In the genomic region with DNA sequence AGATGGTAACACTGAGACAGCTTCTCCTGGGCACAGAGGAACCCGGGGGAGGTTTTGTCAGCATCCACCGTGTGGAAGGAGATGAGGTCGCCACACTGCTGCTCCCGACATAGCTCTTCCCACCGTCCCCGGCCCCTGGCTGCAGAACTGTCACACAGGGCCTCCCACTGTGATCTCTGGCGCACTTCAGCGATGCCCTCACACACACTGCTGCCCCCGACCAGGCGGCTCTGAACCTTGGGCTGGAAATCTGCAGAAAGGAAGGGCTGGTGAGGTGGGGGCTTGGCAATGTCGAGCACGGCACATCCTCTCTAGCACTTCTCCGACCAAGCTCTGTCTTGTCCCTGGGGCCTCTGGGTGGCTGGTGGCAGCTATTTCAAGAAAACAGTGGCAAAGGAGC, we compare ENCODE assay signal across 13 mouse cellular contexts. TPM values are rescaled to one million over a fixed set of nuclear protein-coding genes. Genes with fewer than 3 reads are reported as not detected.
DNase-seq lines count a peak whose midpoint lies in the region; ATAC-seq lines count a peak whose summit lies in the region.
"Had no signal": no experiment of that assay in that cellular context is flagged by ENCODE, and none has a peak within 500 bp of the region (broad histone marks: within the 10 kb centered on the region; RNA-seq: fewer than 3 reads in every experiment).

No protein-coding gene starts in this region.

- H3K4me2 ChIP-seq in heart, embryonic 12.5 days = peak overlapping the region; percentile 11; the same call in 1 of the 2 replicates
- no peak overlapping the region for H3K4me2 ChIP-seq in limb, embryonic 15.5 days
- no peak overlapping the region for H3K4me2 ChIP-seq in midbrain, embryonic 11.5 days

- H3K36me3 ChIP-seq in heart, embryonic 12.5 days = no peaks in the 10 kb centered on the region
- no peaks in the 10 kb centered on the region for H3K36me3 ChIP-seq in limb, embryonic 15.5 days
- no peaks in the 10 kb centered on the region for H3K36me3 ChIP-seq in limb, embryonic 10.5 days
- H3K36me3 ChIP-seq in midbrain, embryonic 11.5 days (ENCODE audit: control insufficient read depth, insufficient read depth, low read length) = no peaks in the 10 kb centered on the region

- H3K9ac ChIP-seq in heart, embryonic 12.5 days = 0 out of 2 replicates have a peak overlapping the region, but pooled peaks have one; percentile 0
- H3K9ac ChIP-seq in limb, embryonic 15.5 days = no peak overlapping the region
- H3K9ac ChIP-seq in midbrain, embryonic 11.5 days (ENCODE audit: low read length) = no peak overlapping the region
- H3K9ac ChIP-seq: liver, embryonic 14.5 days had no signal

- peaks cover 32% of the 10 kb centered on the region for H3K4me1 ChIP-seq in heart, embryonic 12.5 days (replicated peaks)
- H3K4me1 ChIP-seq in limb, embryonic 15.5 days = peaks cover 30% of the 10 kb centered on the region
- H3K4me1 ChIP-seq in limb, embryonic 10.5 days = peaks cover 29% of the 10 kb centered on the region
- H3K4me1 ChIP-seq in midbrain, embryonic 11.5 days (ENCODE audit: control insufficient read depth, insufficient read depth, low read length) = peaks cover 9% of the 10 kb centered on the region

- ATAC-seq in heart, embryonic 12.5 days (ENCODE audit: insufficient number of reproducible peaks, low FRiP score) = no peak
- no peak for ATAC-seq in limb, embryonic 15.5 days (ENCODE audit: insufficient number of reproducible peaks, low FRiP score, low TSS enrichment, low read depth)
- no peak for ATAC-seq in midbrain, embryonic 11.5 days (ENCODE audit: low FRiP score)
- no peak for ATAC-seq in granulocyte monocyte progenitor cell, adult 5-6 weeks (replicated peaks; ENCODE audit: poor library complexity, severe bottlenecking)
- no peak for ATAC-seq in erythroblast, adult 5-6 weeks (replicated peaks; ENCODE audit: low FRiP score, poor library complexity, severe bottlenecking)

- DNase-seq in heart, adult 8-10 months (ENCODE audit: low spot score) = no peak
- no peak for DNase-seq in limb, embryonic 10.5 days (ENCODE audit: low spot score)
- peak; percentile 79 for DNase-seq in midbrain, embryonic 11.5 days (ENCODE audit: low spot score, missing footprints)
- DNase-seq: heart, postnatal 14 days; kidney, postnatal 14 days had no signal

- no peak overlapping the region for H3K4me3 ChIP-seq in heart, embryonic 12.5 days
- no peak overlapping the region for H3K4me3 ChIP-seq in limb, embryonic 15.5 days
- no peak overlapping the region for H3K4me3 ChIP-seq in limb, embryonic 10.5 days
- H3K4me3 ChIP-seq in midbrain, embryonic 11.5 days (ENCODE audit: low read depth, low read length) = no peak overlapping the region

- 17% methylated on average over 13 of the region's 13 CpGs for WGBS in heart, embryonic 12.5 days
- WGBS in limb, embryonic 15.5 days = 21% methylated on average over 13 of the region's 13 CpGs
- WGBS in limb, embryonic 10.5 days = 19% methylated on average over 13 of the region's 13 CpGs
- 23% methylated on average over 13 of the region's 13 CpGs for WGBS in midbrain, embryonic 11.5 days

- H3K27me3 ChIP-seq in heart, embryonic 12.5 days (replicated peaks) = no peaks in the 10 kb centered on the region
- no peaks in the 10 kb centered on the region for H3K27me3 ChIP-seq in limb, embryonic 15.5 days
- peaks cover 8% of the 10 kb centered on the region for H3K27me3 ChIP-seq in limb, embryonic 10.5 days (ENCODE audit: low read depth, poor library complexity, severe bottlenecking)
- no peaks in the 10 kb centered on the region for H3K27me3 ChIP-seq in midbrain, embryonic 11.5 days (ENCODE audit: control insufficient read depth, insufficient read depth, low read length)

- H3K9me3 ChIP-seq in heart, embryonic 12.5 days (replicated peaks) = no peaks in the 10 kb centered on the region
- no peaks in the 10 kb centered on the region for H3K9me3 ChIP-seq in limb, embryonic 15.5 days
- H3K9me3 ChIP-seq in limb, embryonic 10.5 days (replicated peaks) = no peaks in the 10 kb centered on the region
- no peaks in the 10 kb centered on the region for H3K9me3 ChIP-seq in midbrain, embryonic 11.5 days (ENCODE audit: control insufficient read depth, low read length)

- no peak overlapping the region for H3K27ac ChIP-seq in heart, embryonic 12.5 days (ENCODE audit: poor library complexity, severe bottlenecking)
- peak overlapping the region; percentile 43 for H3K27ac ChIP-seq in limb, embryonic 15.5 days
- no peak overlapping the region for H3K27ac ChIP-seq in limb, embryonic 10.5 days
- H3K27ac ChIP-seq in midbrain, embryonic 11.5 days (ENCODE audit: low read depth, low read length) = no peak overlapping the region
- H3K27ac ChIP-seq: liver, embryonic 14.5 days; macrophage had no signal

RNA-seq across cellular contexts. Expression of a gene that starts 15.7 kb away (rescaled TPM):
- polyA plus RNA-seq in heart, embryonic 12.5 days (2016; fragmentation: Nextera tagmentation; extraction: Ambion mirVana) = 0.19 and 0.55 TPM in 2 replicates
- under 1 TPM; 0.16 to 0.26 (median 0.21) TPM for total RNA-seq in heart, adult 8-10 months (2022)
- polyA plus RNA-seq in limb, embryonic 15.5 days (2015; fragmentation: Nextera tagmentation; extraction: Ambion mirVana) = 0.67 and 1.0 TPM in 2 replicates
- 0.06 and 0.26 TPM in 2 replicates for polyA plus RNA-seq in limb, embryonic 10.5 days (2016; fragmentation: Nextera tagmentation; extraction: Ambion mirVana)
- 0.08 and 0.22 TPM in 2 replicates for polyA plus RNA-seq in midbrain, embryonic 11.5 days (2014; fragmentation: Nextera tagmentation; extraction: Ambion mirVana)
- total RNA-seq in granulocyte monocyte progenitor cell, adult 5-6 weeks (2014; fragmentation: Nextera tagmentation) = not detected in 2 replicates
- not detected in 2 replicates for total RNA-seq in granulocyte monocyte progenitor cell, adult 5-6 weeks (2017)
- total RNA-seq in erythroblast, adult 5-6 weeks (2015; ENCODE audit: low replicate concordance) = not detected in 2 replicates
- total RNA-seq in erythroblast, adult 5-6 weeks (2017; ENCODE audit: low replicate concordance) = 0.17 TPM in 1 of 2 replicates, not detected in the other
- total RNA-seq: ES-E14 had no signal

RNA-seq across cellular contexts. Expression of a gene that starts 34.5 kb away (rescaled TPM):
- 29.0 and 31.2 TPM in 2 replicates for polyA plus RNA-seq in heart, embryonic 12.5 days (2016; fragmentation: Nextera tagmentation; extraction: Ambion mirVana)
- total RNA-seq in heart, adult 8-10 months (2022) = 10 to 100 TPM; 21.0 to 25.1 (median 23.0) TPM
- 46.0 and 48.6 TPM in 2 replicates for polyA plus RNA-seq in limb, embryonic 15.5 days (2015; fragmentation: Nextera tagmentation; extraction: Ambion mirVana)
- polyA plus RNA-seq in limb, embryonic 10.5 days (2016; fragmentation: Nextera tagmentation; extraction: Ambion mirVana) = 34.3 and 37.7 TPM in 2 replicates
- polyA plus RNA-seq in midbrain, embryonic 11.5 days (2014; fragmentation: Nextera tagmentation; extraction: Ambion mirVana) = 23.1 and 26.0 TPM in 2 replicates
- total RNA-seq in granulocyte monocyte progenitor cell, adult 5-6 weeks (2014; fragmentation: Nextera tagmentation) = 21.1 and 23.8 TPM in 2 replicates
- total RNA-seq in granulocyte monocyte progenitor cell, adult 5-6 weeks (2017) = 15.3 and 20.0 TPM in 2 replicates
- 7.9 and 8.6 TPM in 2 replicates for total RNA-seq in erythroblast, adult 5-6 weeks (2015; ENCODE audit: low replicate concordance)
- 2.9 and 4.7 TPM in 2 replicates for total RNA-seq in erythroblast, adult 5-6 weeks (2017; ENCODE audit: low replicate concordance)

RNA-seq across cellular contexts. Expression of a gene that starts 45.2 kb away (rescaled TPM):
- not detected in 2 replicates for polyA plus RNA-seq in heart, embryonic 12.5 days (2016; fragmentation: Nextera tagmentation; extraction: Ambion mirVana)
- total RNA-seq in heart, adult 8-10 months (2022) = not detected
- polyA plus RNA-seq in limb, embryonic 15.5 days (2015; fragmentation: Nextera tagmentation; extraction: Ambion mirVana) = not detected in 2 replicates
- polyA plus RNA-seq in limb, embryonic 10.5 days (2016; fragmentation: Nextera tagmentation; extraction: Ambion mirVana) = not detected in 2 replicates
- polyA plus RNA-seq in midbrain, embryonic 11.5 days (2014; fragmentation: Nextera tagmentation; extraction: Ambion mirVana) = not detected in 2 replicates
- total RNA-seq in granulocyte monocyte progenitor cell, adult 5-6 weeks (2014; fragmentation: Nextera tagmentation) = not detected in 2 replicates
- total RNA-seq in granulocyte monocyte progenitor cell, adult 5-6 weeks (2017) = not detected in 2 replicates
- not detected in 2 replicates for total RNA-seq in erythroblast, adult 5-6 weeks (2015; ENCODE audit: low replicate concordance)
- total RNA-seq in erythroblast, adult 5-6 weeks (2017; ENCODE audit: low replicate concordance) = not detected in 2 replicates
- total RNA-seq: heart, postnatal 14 days had no signal
- polyA plus RNA-seq: macrophage; neural tube, embryonic 11.5 days had no signal
